Mouse (Mus musculus) midbrain, postnatal 0 days (tissue): Measurements from ENCODE around the gene 4930562C15Rik. TPM values are rescaled to one million over a fixed set of nuclear protein-coding genes. Genes with fewer than 3 reads are reported as not detected.

Source experiments
- ATAC-seq: fragments of 200-750 bp; cut with Nextera tagmentation; 2 replicates; pipeline ENCODE4 v1.8.0; 2017; ENCODE audit warnings: moderate number of reproducible peaks, mild to moderate bottlenecking, moderate TSS enrichment, moderate library complexity; ENCODE audit not compliant: low FRiP score
- DNase-seq: peaks from one replicate; pipeline ENCODE4 v3.0.0-alpha.2; 2015; ENCODE audit warnings: low spot score
- H3K27ac ChIP-seq: fragments of 300-500 bp; sonication (generic); 2 replicates; pipeline ENCODE4 v1.5.1; 2014; ENCODE audit warnings: low read depth, mild to moderate bottlenecking, low read length, mixed read lengths
- H3K27me3 ChIP-seq: fragments of 300-500 bp; sonication (generic); 2 replicates; pipeline ENCODE4 v1.6.1; 2014; ENCODE audit warnings: low read length, control low read depth, mixed read lengths; ENCODE audit not compliant: insufficient read depth
- H3K36me3 ChIP-seq: fragments of 300-500 bp; sonication (generic); 2 replicates; pipeline ENCODE4 v1.6.1; 2014; ENCODE audit warnings: low read length, control low read depth, mixed read lengths; ENCODE audit not compliant: insufficient read depth
- H3K4me1 ChIP-seq: fragments of 300-500 bp; sonication (generic); 2 replicates; pipeline ENCODE4 v1.6.1; 2014; ENCODE audit warnings: mild to moderate bottlenecking, control low read depth, antibody characterized with exemption, low read length, mixed read lengths; ENCODE audit not compliant: insufficient read depth
- H3K4me2 ChIP-seq: fragments of 300-500 bp; sonication (generic); 2 replicates; pipeline ENCODE4 v1.6.1; 2014; ENCODE audit warnings: low read depth, mild to moderate bottlenecking, low read length, mixed read lengths; ENCODE audit not compliant: poor library complexity, severe bottlenecking
- H3K4me3 ChIP-seq: fragments of 300-500 bp; sonication (generic); 2 replicates; pipeline ENCODE4 v1.5.1; 2014; ENCODE audit warnings: low read depth, mild to moderate bottlenecking, low read length, moderate library complexity
- H3K9ac ChIP-seq: fragments of 300-500 bp; sonication (generic); replicated peaks from 2 replicates; pipeline ENCODE4 v1.6.1; 2014; ENCODE audit warnings: mild to moderate bottlenecking, low read length, moderate library complexity, mixed read lengths; ENCODE audit not compliant: poor library complexity, severe bottlenecking
- H3K9me3 ChIP-seq: fragments of 300-500 bp; sonication (generic); 2 replicates; pipeline ENCODE4 v1.6.1; 2016; ENCODE audit warnings: low read length, control low read depth
- CTCF ChIP-seq: IDR thresholded peaks from 2 replicates; pipeline ENCODE4 v1.5.1; 2016; ENCODE audit warnings: antibody characterized with exemption, mild to moderate bottlenecking
- WGBS: fragments of 180-500 bp; shearing (Covaris S2); extraction: QIAGEN DNeasy Blood & Tissue Kit; methylation state at CpG from one replicate; pipeline ENCODE4 v1.1.7; 2014; 5-methylcytosine and 5-hydroxymethylcytosine counted together
- polyA plus RNA-seq: library from polyadenylated mRNA; unstranded; fragments of >200 nt; fragmentation: Nextera tagmentation; extraction: Ambion mirVana; gene quantifications from 2 replicates; pipeline ENCODE4 v1.2.1, GENCODE M21; 2015
- total RNA-seq: library from RNA; depleted of rRNA; stranded (reverse); fragments of >200 nt; gene quantifications from 2 replicates; pipeline ENCODE4 v1.2.3, GENCODE M21; 2014

4930562C15Rik gene
- total and polyA plus RNA-seq, 2 experiments from 2014 or later: 0.47 TPM; not detected in 1

GRCm38 (mm10) chr16:4833858-4834257 lies 1.4 kb upstream of the 4930562C15Rik start:
- H3K36me3 ChIP-seq: no peaks in the 10 kb centered on the region
- WGBS: 76% methylated on average over 2 of the region's 2 CpGs
- H3K27ac ChIP-seq: no peak overlapping the region
- H3K27me3 ChIP-seq: no peaks in the 10 kb centered on the region
- H3K4me1 ChIP-seq: no peaks in the 10 kb centered on the region
- H3K9ac ChIP-seq: no peak overlapping the region
- no peak for TF ChIP-seq CTCF
- H3K9me3 ChIP-seq: no peaks in the 10 kb centered on the region
- DNase-seq: no peak
- no peak overlapping the region for H3K4me2 ChIP-seq
- no peak for ATAC-seq
- H3K4me3 ChIP-seq: no peak overlapping the region

GRCm38 (mm10) chr16:4837631-4838030 lies 2.4 kb downstream of the 4930562C15Rik start:
- DNase-seq (no peak), ATAC-seq (no peak)
- H3K27me3 ChIP-seq: no peaks in the 10 kb centered on the region
- H3K4me1 ChIP-seq: no peaks in the 10 kb centered on the region
- H3K9me3 ChIP-seq: no peaks in the 10 kb centered on the region
- H3K4me2 ChIP-seq: no peak overlapping the region
- H3K36me3 ChIP-seq: no peaks in the 10 kb centered on the region
- TF ChIP-seq CTCF: no peak
- 79% methylated on average over 3 of the region's 3 CpGs for WGBS
- no peak overlapping the region for H3K4me3 ChIP-seq
- no peak overlapping the region for H3K27ac ChIP-seq
- no peak overlapping the region for H3K9ac ChIP-seq

- no peak for TF ChIP-seq CTCF
- ATAC-seq (no peak), DNase-seq (no peak)
- Histone ChIP-seq H3K27me3 (no peaks in the 10 kb centered on the region), H3K27ac (no peak overlapping the region), H3K4me1 (no peaks in the 10 kb centered on the region), H3K36me3 (no peaks in the 10 kb centered on the region), H3K9me3 (no peaks in the 10 kb centered on the region), H3K4me2 (no peak overlapping the region), H3K9ac (no peak overlapping the region), H3K4me3 (no peak overlapping the region)
- 78% methylated on average over 3 of the region's 3 CpGs for WGBS
Measured at GRCm38 (mm10) chr16:4839552-4839951, 4.3 kb downstream of the 4930562C15Rik start.

DNA sequence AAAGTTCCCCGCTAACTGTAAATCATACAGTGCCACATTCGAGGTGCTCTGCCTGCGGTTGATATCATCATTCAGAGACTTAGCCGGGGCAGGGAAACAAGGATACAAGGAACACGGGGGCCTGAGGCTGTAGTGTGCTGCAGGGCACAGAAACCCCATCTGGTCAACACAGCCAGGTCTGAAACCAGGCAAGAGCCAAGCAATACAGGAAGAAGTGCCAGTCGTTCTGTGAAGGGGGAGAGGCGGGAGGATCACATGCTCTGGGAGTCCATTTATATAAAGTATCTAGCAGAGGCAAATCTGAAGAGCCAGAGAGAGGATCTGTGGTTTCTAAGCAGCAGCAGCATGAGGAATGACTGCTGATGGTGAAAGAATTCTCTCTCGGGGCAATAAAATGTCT lies 5.0 kb downstream of the 4930562C15Rik start:
- no peak overlapping the region for H3K4me3 ChIP-seq
- no peak overlapping the region for H3K27ac ChIP-seq
- TF ChIP-seq CTCF: no peak
- 83% methylated on average over 8 of the region's 8 CpGs for WGBS
- H3K9me3 ChIP-seq: no peaks in the 10 kb centered on the region
- H3K4me2 ChIP-seq: no peak overlapping the region
- H3K9ac ChIP-seq: no peak overlapping the region
- H3K4me1 ChIP-seq: no peaks in the 10 kb centered on the region
- H3K27me3 ChIP-seq: no peaks in the 10 kb centered on the region
- DNase-seq (no peak), ATAC-seq (no peak)
- H3K36me3 ChIP-seq: no peaks in the 10 kb centered on the region

- no peak for TF ChIP-seq CTCF
- WGBS: 87% methylated on average over 3 of the region's 3 CpGs
- DNase-seq (no peak), ATAC-seq (no peak)
- Histone ChIP-seq H3K4me2 (no peak overlapping the region), H3K9me3 (no peaks in the 10 kb centered on the region), H3K4me1 (no peaks in the 10 kb centered on the region), H3K27ac (no peak overlapping the region), H3K27me3 (no peaks in the 10 kb centered on the region), H3K9ac (no peak overlapping the region), H3K4me3 (no peak overlapping the region), H3K36me3 (no peaks in the 10 kb centered on the region)
Measured at GRCm38 (mm10) chr16:4847041-4847440, 11.8 kb downstream of the 4930562C15Rik start.

DNA sequence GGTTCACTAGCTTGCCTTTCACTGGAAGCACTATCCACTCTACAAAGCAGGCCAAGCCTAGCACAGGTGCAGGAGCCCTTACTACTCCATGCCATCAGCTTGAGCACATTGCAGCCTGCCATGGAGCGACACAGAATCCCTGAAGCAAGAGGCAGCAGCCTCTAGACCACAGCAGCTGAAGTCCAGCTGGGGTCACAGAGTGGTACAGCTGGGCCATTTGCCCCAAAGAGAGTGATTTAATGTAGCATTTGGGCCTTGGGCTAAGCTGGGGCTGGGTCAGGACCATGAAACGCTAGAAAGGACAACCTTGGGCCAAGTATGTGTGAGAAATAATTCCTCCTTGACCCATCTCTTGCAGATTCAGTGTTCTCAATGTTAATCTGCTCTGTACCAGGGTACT lies 12.9 kb downstream of the 4930562C15Rik start:
- Histone ChIP-seq H3K4me3 (no peak overlapping the region), H3K27me3 (no peaks in the 10 kb centered on the region), H3K36me3 (no peaks in the 10 kb centered on the region), H3K27ac (no peak overlapping the region), H3K9me3 (no peaks in the 10 kb centered on the region), H3K4me1 (no peaks in the 10 kb centered on the region), H3K4me2 (no peak overlapping the region), H3K9ac (no peak overlapping the region)
- ATAC-seq: no peak
- no peak for DNase-seq
- TF ChIP-seq CTCF: no peak
- 76% methylated on average over 2 of the region's 2 CpGs for WGBS

DNA sequence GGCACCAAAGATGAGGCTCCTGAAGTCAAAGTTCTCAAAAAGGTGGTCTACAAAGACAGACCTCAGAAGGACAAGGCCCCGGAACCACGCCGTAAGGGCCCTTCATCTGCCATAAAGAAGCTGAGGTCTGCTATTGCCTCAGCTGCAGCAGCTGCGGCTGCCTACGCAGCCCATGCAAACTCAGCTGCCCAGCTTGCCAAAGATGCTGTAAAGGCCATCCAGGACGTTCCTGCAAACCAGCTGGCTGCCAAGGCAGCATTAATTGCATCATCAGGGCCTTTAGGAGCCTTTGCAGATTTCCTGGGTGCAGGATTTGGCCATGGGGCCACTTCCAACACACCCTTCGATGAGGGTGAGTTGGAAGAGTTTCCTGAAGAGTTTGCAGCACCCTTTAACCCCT lies 15.1 kb downstream of the 4930562C15Rik start:
- DNase-seq (no peak), ATAC-seq (no peak)
- no peaks in the 10 kb centered on the region for H3K4me1 ChIP-seq
- H3K27ac ChIP-seq: no peak overlapping the region
- no peak overlapping the region for H3K9ac ChIP-seq
- TF ChIP-seq CTCF: no peak
- H3K36me3 ChIP-seq: no peaks in the 10 kb centered on the region
- WGBS: 77% methylated on average over 7 of the region's 7 CpGs
- H3K4me3 ChIP-seq: no peak overlapping the region
- H3K9me3 ChIP-seq: no peaks in the 10 kb centered on the region
- H3K27me3 ChIP-seq: no peaks in the 10 kb centered on the region
- no peak overlapping the region for H3K4me2 ChIP-seq
